Mouse (Mus musculus) T-helper 1 cell (primary cell): ENCODE data around the gene Zfp282.

Experiments
- in situ Hi-C: fragments of 300-600 bp; cut with MboI, MseI; formaldehyde crosslinking; loops from one replicate; pipeline ENCODE4 v1.15.1; 2025; ENCODE audit warnings: high pct_unique_total_duplicates

The Zfp282 gene

DNA sequence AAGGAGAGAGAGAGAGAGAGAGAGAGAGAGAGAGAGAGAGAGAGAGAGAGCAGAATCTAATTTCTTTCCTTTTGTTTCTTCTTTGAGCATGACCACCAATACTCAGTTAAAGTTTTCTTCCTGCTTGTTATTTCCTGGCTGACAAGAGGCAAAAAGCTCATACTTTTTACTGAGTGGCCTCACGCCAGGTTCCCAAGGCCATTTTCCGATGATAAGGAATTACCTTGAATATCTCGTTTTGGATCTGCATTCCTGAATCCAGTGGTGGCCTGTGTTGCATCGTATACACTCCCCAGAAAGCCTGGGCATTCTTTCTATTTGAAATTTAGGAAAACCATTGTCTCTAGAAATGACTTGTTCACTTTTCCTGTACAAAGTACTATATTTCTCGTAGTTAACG is 22.4 kb downstream of the Zfp282 start:
- in situ Hi-C loops, result no loop called here

DNA sequence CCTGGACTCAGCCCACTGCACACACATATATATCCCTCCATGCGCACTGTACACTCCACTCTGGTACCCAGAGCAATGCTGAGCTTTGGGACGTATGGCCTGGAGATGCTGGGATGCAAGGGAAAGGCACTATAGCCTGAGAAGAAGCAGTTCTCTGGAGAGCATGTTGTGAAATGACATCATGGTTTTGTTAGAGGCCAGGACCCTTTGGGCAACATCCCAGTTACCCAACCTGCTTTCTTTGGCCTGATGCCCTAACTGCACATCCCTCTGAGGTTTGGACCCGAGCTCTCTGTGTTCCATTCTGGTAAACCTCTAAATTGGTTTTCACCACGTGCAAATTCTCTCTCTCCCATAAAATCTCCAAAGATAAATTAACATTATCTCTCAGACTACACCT is 26.6 kb downstream of the Zfp282 start:
- in situ Hi-C loops, result no loop called here

DNA sequence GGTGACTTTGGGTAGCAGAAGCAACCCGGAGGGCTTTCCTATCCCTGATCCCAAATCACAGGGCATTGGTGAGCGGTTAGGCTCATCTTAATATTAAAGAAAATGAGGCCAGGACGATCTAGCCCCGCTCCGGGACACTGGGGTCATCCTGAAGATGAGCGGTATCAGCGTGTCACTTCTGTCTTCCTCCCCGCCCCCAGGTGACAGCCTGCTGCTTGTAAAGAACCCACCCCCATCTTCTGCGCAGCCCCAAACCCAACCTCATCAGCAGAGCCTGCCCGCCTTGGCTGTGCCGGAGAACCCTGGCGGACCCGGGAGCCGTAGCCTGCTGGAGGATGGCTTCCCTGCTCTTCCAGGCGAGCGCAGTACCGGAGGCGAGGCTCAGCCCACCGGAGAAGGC is 27.4 kb downstream of the Zfp282 start:
- in situ Hi-C loops, result no loop called here

DNA sequence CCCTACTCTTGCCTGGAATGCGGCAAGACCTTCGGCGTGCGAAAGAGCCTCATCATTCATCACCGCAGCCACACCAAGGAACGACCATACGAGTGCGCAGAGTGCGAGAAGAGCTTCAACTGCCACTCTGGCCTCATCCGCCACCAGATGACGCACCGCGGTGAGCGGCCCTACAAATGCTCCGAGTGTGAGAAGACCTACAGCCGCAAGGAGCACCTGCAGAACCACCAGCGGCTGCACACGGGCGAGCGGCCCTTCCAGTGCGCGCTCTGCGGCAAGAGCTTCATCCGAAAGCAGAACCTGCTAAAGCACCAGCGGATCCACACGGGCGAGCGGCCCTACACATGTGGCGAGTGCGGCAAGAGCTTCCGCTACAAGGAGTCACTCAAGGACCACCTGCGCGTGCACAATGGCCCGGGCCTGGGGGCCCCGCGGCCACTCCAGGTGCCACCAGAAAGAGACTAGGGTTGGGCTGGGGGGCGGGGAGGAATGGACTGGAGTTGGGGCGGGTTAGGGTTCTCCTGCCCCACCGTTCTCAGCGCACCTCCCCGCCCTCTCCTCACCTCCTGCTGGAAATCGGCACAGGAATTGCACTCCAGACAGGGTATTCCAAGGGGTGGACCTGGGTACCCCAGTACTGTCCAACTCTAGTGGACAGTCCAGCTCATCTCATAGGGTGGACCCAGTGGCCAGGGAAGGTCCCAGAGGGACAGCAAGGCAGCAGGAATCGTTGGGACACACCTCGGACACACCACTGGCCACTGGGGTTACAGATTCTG is 28.1 kb downstream of the Zfp282 start:
- in situ Hi-C loops, result no loop called here

DNA sequence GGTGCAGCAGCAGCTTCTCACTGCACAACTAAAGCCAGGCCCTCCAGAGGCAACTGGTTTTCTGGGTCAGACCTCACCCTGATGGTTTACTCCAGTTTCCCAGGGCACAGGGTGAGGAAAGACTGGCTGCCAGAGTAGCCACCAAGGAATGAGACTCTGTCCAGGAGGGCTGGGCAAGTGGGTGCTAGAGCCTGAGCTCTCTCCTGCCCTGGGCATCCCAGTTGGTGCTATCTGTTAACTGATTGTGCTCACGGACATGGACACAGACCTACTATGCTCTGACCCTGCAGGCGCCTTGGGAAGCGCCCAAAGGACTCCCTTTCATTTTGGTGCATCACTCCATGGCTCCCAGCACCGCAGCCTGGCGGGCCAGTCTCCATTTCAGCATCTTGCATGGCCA is 29.3 kb downstream of the Zfp282 start:
- in situ Hi-C loops, result no loop called here

DNA sequence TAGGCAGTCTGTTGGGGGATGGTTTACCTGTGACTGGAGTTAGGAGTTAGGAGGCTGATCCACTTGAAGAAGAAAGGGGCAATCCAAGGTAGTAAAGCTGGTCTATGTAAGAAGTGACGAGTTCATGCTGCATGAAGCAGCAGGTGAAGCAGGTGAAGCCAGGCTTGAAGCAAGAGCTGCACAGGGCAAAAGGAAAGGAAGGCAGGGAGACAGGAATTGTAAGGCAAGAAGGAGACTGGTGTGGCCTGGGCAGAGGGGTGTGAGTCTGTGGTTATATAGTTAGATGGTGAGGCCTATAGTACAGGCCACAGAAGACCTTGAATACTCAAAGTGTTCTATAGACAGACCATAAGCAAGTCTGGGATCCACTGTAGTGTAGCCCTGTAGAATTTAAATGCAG is 32.0 kb downstream of the Zfp282 start:
- in situ Hi-C loops, result no loop called here

DNA sequence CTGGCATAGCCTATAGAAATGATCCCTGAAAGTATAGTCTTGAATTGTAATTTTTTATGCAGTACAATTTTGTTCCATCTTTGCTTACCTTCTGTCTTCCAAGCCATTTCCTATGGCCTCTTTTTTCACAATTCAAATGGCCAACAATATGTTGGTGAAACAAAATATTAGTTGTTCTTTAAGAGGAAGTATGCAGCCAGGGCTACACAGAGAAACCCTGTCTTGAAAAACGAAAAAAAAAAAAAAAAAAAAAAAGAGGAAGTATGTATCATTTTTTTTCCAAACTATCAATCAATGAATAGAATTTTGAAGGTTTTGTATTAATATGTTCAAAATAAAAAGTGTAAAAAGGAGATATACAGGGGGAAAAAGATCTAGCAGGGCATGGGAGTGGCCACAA is 34.6 kb downstream of the Zfp282 start:
- in situ Hi-C loops, result no loop called here

DNA sequence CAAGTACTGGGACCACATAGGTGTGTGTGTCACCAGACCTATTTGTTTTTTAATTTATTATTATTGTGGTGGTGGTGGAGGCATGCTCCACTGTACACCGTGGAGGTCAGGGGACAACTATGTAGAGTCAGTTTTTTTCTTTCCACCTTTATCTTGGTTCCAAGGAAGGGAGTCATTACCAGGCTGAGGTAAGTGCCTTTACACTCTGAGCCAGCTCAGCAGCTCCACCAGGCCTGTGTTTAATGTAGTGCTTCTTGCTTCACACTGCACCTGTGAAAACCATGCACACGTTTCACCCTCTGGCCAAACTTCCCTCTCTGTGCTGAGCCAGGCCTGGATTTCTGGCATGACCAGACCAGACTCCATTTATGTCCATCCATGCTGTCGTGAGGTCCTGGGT is 36.0 kb downstream of the Zfp282 start:
- in situ Hi-C loops, result no loop called here

DNA sequence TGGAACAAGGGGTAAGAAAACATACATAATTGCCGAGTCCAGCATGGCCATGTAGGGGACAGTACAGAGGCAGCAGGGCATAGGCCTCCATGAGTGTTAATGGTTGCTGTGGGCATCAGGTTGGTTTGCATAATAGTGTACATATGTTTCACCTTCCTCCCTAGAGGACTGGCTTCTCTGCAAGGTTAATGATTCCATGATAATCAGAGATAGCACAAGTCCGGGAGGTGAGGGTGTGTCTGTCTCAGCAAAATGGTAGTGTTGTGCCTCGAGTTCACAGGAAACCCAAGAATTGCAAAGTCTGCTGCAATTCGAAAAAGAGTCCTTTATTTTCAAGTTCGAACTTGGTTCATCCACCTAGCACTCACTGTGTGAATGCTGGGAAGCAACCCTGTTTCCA is 40.0 kb downstream of the Zfp282 start:
- in situ Hi-C loops, result no loop called here

DNA sequence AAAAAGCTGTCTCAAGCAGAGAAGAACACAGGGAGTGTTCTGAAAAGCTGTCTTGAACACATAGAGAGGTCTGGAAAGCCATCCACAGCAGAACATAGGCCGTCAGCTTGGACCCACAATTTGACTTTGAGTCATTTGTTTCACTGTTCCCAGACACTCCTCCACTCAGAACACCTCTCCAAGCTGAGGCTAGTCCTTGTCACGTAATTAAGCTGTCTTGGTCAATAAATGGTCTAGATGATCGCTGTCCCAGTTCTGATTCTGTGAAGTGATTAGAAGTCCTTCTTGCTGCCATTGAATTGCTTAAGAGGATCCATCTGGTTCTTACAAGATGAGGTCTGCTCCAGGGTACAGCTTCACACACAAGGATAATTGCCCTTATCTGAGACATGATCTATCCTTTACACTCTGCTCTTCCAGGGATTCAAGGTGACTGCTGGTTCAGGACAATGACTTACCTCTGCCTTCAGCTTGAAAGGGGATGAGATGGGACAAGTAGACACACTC is 41.8 kb downstream of the Zfp282 start:
- in situ Hi-C loops, result no loop called here

DNA sequence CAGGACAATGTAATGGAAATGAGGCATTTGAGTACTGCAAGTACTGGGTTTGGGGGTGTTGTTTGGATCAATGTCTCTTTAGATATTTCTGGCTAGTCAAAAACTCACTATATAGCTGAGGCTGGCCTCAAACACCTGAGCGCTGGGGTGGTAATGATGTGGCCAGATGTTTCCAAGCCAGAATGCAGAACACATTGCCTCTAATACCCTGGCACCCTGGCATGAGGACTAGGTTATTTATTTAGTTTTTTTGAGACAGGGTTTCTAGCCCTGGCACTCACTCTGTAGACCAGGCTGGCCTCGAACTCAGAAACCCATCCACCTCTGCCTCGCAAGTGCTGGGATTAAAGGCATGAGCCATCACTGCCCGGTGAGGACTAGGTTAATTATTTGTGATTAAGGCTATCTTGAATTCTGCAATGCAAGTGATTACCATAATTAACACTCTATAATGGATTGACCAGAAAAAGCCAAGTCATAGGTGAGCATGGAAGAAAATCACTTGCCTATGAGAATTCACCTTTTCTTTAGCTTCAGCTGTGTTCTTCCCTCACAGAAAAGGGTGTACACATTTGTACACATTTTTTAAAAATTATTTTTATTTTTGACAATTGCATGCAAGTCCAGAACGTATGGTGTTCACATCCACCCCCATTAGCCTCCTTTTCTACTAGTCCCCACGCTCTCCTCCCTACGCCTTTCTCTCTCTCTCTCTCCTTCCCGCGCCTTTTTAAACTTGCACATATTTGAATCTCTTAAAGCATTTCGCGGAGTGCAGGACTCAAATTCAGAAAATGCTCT is 42.8 kb downstream of the Zfp282 start:
- in situ Hi-C loops, result no loop called here

DNA sequence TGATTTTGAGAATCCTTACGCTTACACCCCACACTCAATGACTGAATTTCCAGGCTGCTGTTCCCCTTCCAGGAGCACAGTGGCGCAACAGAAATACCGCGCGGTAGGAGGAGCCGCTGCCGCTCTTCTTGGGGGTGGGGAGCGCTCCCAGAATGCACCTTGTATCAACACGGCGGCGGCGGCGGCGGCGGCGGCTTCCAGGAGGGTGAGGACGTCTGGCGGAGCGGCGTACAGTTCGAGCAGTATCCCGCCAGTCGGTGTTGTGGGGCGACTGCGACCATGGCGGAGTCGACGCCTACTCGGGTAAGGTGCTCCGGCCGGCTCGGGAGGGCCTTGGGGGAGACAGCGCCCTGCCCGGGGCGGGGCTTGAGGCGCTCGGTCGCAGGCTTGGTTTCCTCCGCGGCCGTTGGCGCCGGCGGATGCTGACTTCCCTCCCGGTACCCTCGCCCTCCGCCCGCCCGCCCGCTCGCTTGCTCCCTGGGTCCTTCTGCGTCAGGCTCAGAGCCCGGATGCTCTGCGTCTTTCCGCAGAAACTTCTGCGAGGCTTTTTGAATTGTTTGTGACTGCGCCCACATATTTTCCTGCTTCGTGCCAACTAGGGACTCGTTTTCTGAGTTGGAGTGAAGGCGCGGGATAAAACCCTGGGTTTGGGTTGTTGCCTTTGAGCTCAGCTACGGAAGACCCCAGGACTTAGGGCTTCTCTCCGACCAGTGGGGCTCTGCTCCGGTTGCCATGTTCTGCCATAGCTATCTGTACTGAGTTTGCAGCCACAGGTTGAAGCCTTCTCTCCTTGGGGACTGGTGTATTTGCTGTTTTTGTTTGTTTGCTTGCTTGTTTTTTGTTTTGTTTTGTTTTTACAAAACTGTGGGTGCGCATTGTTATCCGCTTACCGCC is 43.7 kb downstream of the Zfp282 start, which contains the start of gene Zfp212:
Gene Zfp212 (plus strand): TSS at position 30 of the 894 bp plus-strand sequence.
- in situ Hi-C loops, result no loop called here

DNA sequence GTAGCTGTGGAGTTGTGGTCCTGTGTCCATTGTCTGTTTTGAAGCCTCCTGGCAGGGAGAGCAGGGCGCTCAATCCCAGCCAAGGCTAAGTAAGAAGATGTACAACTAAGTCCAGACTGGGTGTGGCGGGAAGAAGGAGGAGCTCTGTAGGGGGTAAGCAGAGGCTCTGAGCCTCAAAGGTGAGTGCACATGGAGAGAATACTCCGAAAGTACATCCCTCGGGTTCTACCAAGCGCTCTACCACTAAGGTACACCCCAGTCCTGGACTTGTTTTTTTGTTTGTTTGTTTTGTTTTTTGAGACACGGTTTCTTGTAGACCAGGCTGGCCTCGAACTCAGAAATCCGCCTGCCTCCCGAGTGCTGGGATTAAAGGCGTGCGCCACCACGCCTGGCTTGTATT is 65.5 kb downstream of the Zfp282 start:
- in situ Hi-C loops, result loop anchor here (10.0 kb wide), 1 partner anchor 288 kb away; no protein-coding TSS in a partner anchor

DNA sequence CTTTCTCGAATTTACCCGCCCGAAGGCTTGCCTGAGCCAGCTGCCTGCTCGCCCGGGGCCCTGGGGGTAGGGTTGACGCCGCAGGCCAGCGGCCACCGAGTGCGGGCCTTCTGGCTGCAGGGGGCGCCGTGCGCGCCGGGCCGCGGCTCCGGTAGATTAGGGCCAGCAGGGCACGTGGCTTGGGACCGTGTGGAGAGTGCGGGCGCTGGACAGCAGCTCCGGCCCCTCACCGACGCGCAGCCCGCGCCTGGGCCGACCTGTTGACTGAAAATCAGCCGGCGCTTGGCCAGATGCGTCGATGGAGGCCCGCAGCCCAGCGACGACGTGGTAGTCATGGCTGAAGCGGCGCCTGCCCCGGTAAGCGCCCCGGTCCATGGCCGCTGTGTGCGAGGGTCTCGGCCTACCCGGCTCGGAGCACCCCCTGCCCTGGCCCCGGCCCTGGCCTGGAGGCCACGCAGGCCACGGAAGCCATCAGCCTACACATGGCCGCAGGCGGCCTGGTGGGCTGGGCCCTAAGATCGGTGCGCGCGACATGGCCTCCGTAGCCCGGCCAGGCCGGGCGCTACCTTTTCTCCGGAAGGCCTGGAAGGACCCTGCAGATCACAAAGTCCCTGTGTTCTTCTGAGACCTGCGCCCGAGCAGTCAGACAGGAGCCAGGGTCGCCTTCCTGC is 66.2 kb downstream of the Zfp282 start:
- in situ Hi-C loops, result loop anchor here (10.0 kb wide), 1 partner anchor 288 kb away; no protein-coding TSS in a partner anchor

DNA sequence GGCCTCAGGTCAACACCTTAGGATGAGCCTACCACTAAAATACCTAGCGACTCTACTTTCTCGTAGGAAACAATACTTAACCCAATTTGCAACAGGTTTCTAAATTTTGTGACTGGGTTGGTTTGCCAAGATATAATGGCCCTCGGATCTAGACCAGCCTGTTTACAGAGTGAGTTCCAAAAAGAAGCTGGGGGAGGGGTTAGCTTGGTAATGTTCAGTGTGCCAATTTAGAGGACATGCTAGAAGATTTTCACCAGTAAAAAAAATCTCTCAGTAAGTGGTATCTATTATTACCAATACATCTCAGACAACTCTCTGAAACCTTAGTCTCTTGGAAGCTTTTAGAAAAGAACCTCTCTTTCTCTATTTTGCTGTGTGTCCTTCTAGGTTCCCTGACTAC is 66.7 kb downstream of the Zfp282 start:
- in situ Hi-C loops, result loop anchor here (10.0 kb wide), 1 partner anchor 289 kb away; no protein-coding TSS in a partner anchor

DNA sequence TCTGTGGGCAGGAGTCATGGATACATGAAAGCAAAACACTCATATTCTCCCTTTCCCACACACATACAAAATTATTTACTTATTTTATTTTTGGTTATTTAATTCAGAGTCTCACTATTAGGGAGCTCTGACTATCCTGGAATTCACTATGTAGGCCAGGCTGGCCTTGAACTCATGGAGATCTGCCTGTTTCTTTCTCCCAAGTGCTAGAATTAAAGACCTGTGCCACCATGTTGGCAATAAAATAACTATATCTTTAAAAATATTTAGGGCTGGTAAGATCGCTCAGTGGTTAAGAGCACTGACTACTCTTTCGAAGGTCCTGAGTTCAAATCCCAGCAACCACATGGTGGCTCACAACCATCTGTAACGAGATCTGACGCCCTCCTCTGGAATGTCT is 70.4 kb downstream of the Zfp282 start:
- in situ Hi-C loops, result loop anchor here (10.0 kb wide), 1 partner anchor 293 kb away; no protein-coding TSS in a partner anchor

DNA sequence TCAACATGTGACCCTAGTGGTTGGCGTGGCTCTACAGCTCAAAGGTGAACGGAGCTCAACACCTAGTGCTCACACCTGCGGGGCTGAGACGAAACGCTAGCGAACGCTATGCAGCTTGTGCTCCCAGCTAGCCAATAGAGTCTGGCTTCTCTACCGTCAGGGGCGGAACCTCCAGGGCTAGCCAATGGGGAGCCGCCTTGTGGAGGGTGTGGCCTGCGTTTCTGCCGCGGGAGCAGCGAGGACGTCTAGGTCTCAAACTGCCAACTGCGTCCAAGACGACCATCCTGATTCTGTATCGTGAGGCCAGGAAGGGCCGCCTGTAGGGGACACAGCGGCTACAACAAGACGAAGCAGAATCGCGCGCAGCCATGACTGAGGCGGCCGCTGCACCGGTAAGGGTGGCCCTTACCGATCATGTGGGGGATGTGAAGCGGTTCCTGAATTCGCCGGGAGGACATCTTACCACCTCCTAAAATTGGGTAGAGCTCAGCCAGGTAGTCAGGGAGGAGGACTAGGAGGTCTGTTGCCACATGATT is 76.3 kb downstream of the Zfp282 start, which contains the start of gene Zfp956:
Gene Zfp956 (plus strand): TSS at position 200 of the 536 bp plus-strand sequence.
- in situ Hi-C loops, result loop anchor here (10.0 kb wide), 1 partner anchor 268 kb away; no protein-coding TSS in a partner anchor

DNA sequence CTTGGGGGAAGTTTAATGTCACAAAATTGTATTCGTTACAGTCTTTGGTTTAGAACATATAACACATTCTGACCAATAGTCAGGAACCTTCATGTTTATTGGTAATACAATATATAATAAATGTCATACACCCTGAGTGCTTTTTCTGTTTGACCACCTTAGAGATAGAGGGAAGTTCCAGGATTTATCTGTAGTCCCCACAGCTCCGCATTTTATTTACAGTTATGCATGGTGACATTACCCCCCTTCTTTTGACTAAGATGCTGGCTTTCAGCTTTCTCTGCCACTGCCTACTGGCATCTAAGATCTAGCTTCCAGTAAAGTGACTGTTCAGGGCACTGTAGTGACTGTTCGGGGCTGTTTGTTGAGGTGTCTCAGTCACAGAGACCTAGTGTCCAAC is 77.4 kb downstream of the Zfp282 start:
- in situ Hi-C loops, result loop anchor here (10.0 kb wide), 1 partner anchor 270 kb away; no protein-coding TSS in a partner anchor

DNA sequence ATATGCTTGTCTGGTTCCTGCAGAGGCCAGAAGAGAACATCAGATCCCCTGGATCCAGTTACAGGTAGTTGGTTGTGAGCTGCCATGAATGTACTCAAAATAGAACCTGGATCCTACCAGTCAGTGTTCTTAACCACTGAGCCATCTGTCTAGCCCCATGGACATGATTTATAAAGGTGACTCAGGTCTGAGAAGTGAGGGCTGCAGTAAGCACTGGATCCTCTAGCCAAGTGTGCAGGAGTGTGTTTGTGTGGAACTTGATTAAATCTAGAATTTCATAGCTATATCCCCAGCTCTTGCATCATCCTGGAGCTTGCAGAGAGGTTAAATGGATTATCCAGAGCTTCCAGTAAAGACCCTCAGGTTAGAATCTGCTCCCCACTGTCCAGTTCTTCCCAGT is 80.8 kb downstream of the Zfp282 start:
- in situ Hi-C loops, result loop anchor here (10.0 kb wide), 1 partner anchor 273 kb away; no protein-coding TSS in a partner anchor
